8 mouse cellular contexts compared by ENCODE assay signal in genomic region chr5:64230507-64231041, GRCm38 (mm10).
DNase-seq lines count a peak whose midpoint lies in the region; ATAC-seq and TF ChIP-seq lines count a peak whose summit lies in the region.

No protein-coding gene starts in this region.

- ATAC-seq in cerebellum, adult (ENCODE audit: insufficient number of reproducible peaks, low FRiP score, low TSS enrichment) = 0 out of 2 replicates have a peak, but pooled peaks have one; percentile 28
- peak; percentile 65 for ATAC-seq in forebrain, postnatal 0 days
- ATAC-seq in midbrain, embryonic 13.5 days = peak; percentile 87

- H3K27ac ChIP-seq in testis, adult 2 months (ENCODE audit: control insufficient read depth, insufficient read depth, low read depth, low read length) = peak overlapping the region; percentile 95
- peak overlapping the region; percentile 29 for H3K27ac ChIP-seq in forebrain, postnatal 0 days (ENCODE audit: low read depth, low read length)
- peak overlapping the region; percentile 47; the same call in 1 of the 2 replicates for H3K27ac ChIP-seq in midbrain, embryonic 13.5 days

- no peak for DNase-seq in cerebellum, adult 9-10 months
- DNase-seq in testis, postnatal 14 days (ENCODE audit: low spot score) = no peak
- DNase-seq in forebrain, postnatal 0 days = peak; percentile 38
- peak; percentile 49 to 61 for DNase-seq in kidney, postnatal 4 days
- DNase-seq in yolk sac, embryonic 10.5 days (ENCODE audit: low spot score) = no peak

- H3K9me3 ChIP-seq in forebrain, postnatal 0 days (ENCODE audit: low read length) = no peaks in the 10 kb centered on the region
- H3K9me3 ChIP-seq in midbrain, embryonic 13.5 days = no peaks in the 10 kb centered on the region

- H3K4me1 ChIP-seq in testis, adult 2 months (ENCODE audit: control insufficient read depth, insufficient read depth, low read length) = peaks cover 12% of the 10 kb centered on the region
- H3K4me1 ChIP-seq in forebrain, postnatal 0 days (ENCODE audit: insufficient read depth) = 0 out of 2 replicates have a peak, but pooled peaks cover under 1% of the 10 kb centered on the region
- H3K4me1 ChIP-seq in midbrain, embryonic 13.5 days (replicated peaks) = peaks cover 9% of the 10 kb centered on the region

- TF ChIP-seq CTCF in testis, adult 2 months (IDR thresholded peaks at IDR 0.05; ENCODE audit: control insufficient read depth, insufficient read depth, insufficient replicate concordance, low read depth, low read length) = no peak
- 0 out of 2 replicates have a peak, but pooled peaks have one; percentile 13 for TF ChIP-seq CTCF in forebrain, postnatal 0 days (IDR thresholded peaks at IDR 0.05; ENCODE audit: low read depth)

- TF ChIP-seq POLR2A in testis, adult 2 months (IDR thresholded peaks at IDR 0.05; ENCODE audit: control insufficient read depth, low read depth, low read length) = peak; percentile 10; the same call in 1 of the 2 replicates

- peak overlapping the region; percentile 62 for H3K9ac ChIP-seq in forebrain, postnatal 0 days
- peak overlapping the region; percentile 74 for H3K9ac ChIP-seq in midbrain, embryonic 13.5 days (replicated peaks)

- peak overlapping the region; percentile 97 for H3K4me2 ChIP-seq in forebrain, postnatal 0 days (ENCODE audit: low read depth)
- peak overlapping the region; percentile 94 for H3K4me2 ChIP-seq in midbrain, embryonic 13.5 days (replicated peaks)

- no peaks in the 10 kb centered on the region for H3K27me3 ChIP-seq in testis, adult 2 months (ENCODE audit: control insufficient read depth, insufficient read depth, low read length)
- no peaks in the 10 kb centered on the region for H3K27me3 ChIP-seq in forebrain, postnatal 0 days (ENCODE audit: insufficient read depth, low read length)
- H3K27me3 ChIP-seq in midbrain, embryonic 13.5 days = no peaks in the 10 kb centered on the region

- 1% methylated on average over 29 of the region's 33 CpGs for WGBS in forebrain, postnatal 0 days
- WGBS in midbrain, embryonic 13.5 days = under 1% methylated on average over 23 of the region's 33 CpGs

- peak overlapping the region; percentile 99 for H3K4me3 ChIP-seq in testis, adult 2 months (ENCODE audit: control insufficient read depth, low read depth, low read length)
- H3K4me3 ChIP-seq in forebrain, postnatal 0 days (ENCODE audit: low read depth, low read length) = peak overlapping the region; percentile 72
- H3K4me3 ChIP-seq in midbrain, embryonic 13.5 days (replicated peaks) = peak overlapping the region; percentile 68

- H3K36me3 ChIP-seq in testis, adult 2 months (ENCODE audit: control insufficient read depth, insufficient read depth, low read length) = no peaks in the 10 kb centered on the region; the same call in 1 of the 2 replicates
- no peaks in the 10 kb centered on the region for H3K36me3 ChIP-seq in forebrain, postnatal 0 days (ENCODE audit: insufficient read depth)
- H3K36me3 ChIP-seq in midbrain, embryonic 13.5 days = no peaks in the 10 kb centered on the region

Comparison
In these comparisons a context has a peak if more than half of its experiments do, and no peak if none do; other contexts are left out.
1. ATAC-seq: peak in every context shown above with its lines; median percentile 87 in midbrain, embryonic 13.5 days; 65 in forebrain, postnatal 0 days; 28 in cerebellum, adult.
2. DNase-seq: peak in forebrain, postnatal 0 days (single experiment) and kidney, postnatal 4 days (2 of 2); none in cerebellum, adult 9-10 months (single experiment), testis, postnatal 14 days (single experiment) and yolk sac, embryonic 10.5 days (single experiment).
3. H3K27ac ChIP-seq: peak in every context shown above with its lines; median percentile 95 in testis, adult 2 months; 47 in midbrain, embryonic 13.5 days; 29 in forebrain, postnatal 0 days.
4. Peak in every context shown above with its lines, with median percentiles within 50 percentile points of each other: H3K4me3 ChIP-seq.